Mouse (Mus musculus): Measurements from ENCODE around the gene Nkx2-1.

GRCm38 (mm10) chr12:56482606-56483005, 54.1 kb downstream of the Nkx2-1 start:
- TF ChIP-seq POLR2A (IDR thresholded peaks at IDR 0.05; ENCODE audit: insufficient read depth, low read length) (no peak), CTCF (IDR thresholded peaks at IDR 0.05; ENCODE audit: low read depth, low read length) (no peak), EP300 (IDR thresholded peaks at IDR 0.05; ENCODE audit: insufficient read depth, low read depth, low read length) (no peak)

All from ES-Bruce4 (cell line).